Mouse (Mus musculus) liver, embryonic 14.5 days (tissue): ENCODE data around the gene Pla2g1b.

Experiments
- CTCF ChIP-seq: IDR thresholded peaks from 2 replicates; pipeline ENCODE4 v1.5.1; 2016; ENCODE audit warnings: antibody characterized with exemption, low read depth, control low read depth
- EP300 ChIP-seq: IDR thresholded peaks from 2 replicates; pipeline ENCODE4 v1.6.1; 2016; ENCODE audit warnings: antibody characterized with exemption, low read depth

DNA sequence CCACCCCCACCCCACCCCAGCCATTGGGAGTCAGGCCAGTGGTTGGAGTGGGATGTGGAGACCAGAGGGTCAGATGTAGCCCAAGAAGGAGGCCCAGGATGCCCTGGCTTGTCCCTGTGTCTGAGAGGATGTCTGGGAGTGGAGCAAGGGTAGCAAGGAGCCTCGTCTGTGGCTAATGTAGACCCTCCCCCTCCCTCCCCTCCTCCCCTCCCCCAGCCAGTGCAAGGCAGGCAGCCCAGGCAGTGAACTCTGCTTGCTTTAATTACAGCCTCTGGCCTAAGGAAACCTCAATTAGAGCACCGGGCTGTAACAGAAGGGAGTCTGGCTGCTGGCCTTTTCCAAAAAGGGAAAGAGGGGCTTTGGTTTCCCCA, 28.1 kb upstream of the Pla2g1b start:
- TF ChIP-seq CTCF (no peak), EP300 (no peak)
